Mouse (Mus musculus) brain, adult 2 months (tissue): ENCODE data around the gene Sod3.

Experiments
- DNase-seq: peaks from one replicate; pipeline ENCODE4 v3.0.0; 2011; ENCODE audit warnings: low read depth, low spot score

Gene Sod3

DNA sequence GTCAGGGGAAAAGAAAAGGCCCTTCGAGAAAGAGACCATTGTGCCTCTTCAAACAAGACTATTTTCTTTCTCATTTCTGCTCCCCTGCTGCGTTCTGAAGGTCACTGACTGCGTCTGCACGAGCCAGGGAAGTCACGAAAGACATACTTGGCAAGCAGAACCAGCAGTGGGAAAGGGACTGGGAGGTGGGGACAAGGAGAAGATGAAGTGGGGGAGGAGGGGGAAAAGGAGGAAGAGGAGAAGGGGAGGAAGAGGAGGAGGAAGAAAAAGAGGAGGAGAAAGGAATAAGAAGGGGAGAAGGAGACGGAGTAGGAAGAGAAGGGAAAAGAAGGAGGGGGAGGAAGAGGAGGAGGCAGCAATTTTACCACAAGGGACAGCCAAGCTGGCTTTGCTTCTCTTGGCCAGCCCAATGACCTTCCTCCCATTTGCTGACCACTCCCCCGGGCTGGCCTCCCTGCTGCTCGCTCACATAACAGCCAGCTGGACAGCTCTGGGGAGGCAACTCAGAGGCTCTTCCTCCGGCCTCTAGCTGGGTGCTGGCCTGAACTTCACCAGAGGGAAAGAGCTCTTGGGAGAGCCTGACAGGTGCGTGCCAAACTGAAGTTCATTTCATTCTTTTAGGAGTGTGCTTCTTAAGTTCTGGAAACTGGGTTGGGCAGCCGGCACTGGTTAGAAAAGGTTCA is at the start of gene Sod3:
Gene Sod3 (plus strand): TSS at position 324 of the 683 bp plus-strand sequence.
- DNase-seq: no peak

DNA sequence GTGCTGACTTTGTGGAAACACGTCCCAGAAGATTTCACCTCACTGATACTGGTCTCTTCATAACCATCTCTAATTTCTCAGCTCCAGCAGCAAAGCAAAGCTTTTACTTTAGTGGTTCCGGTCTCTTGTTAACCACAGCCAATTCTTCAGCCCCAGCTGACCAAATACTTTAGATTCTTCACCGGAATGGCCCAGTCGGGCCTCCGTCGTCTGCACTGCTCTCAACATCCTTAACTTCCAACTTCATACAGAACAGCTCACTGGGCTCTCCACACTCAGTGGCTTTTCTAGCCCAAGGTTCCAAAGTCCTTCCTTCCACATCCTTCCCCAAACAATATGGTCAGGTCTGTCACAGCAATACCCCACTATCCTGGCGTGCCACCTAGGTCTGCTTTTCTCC is 46.7 kb upstream of the Sod3 start:
- no peak for DNase-seq

GRCm38 (mm10) chr5:52319499-52319898 is 44.1 kb upstream of the Sod3 start:
- no peak for DNase-seq

DNA sequence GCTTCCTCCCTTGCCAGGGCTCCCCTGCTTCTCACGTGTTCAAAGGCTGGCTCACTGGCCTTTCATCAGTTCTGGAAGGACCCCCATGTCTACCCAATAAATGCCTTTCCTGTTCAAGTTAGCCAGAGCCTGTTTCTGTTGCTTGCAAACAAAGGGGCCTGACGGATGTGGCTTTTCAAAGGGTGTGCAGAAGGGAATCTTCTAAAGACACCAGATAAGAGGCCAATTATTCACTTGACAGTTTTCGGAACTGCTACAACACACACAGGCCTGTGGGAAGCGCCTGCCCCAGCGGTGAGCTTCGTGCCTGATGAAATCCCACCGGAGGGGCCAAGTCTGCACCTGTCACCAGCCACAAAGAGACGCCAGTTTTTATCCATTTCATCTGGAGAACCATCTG is 31.5 kb upstream of the Sod3 start:
- DNase-seq: no peak

GRCm38 (mm10) chr5:52335590-52335989 is 28.0 kb upstream of the Sod3 start:
- no peak for DNase-seq

DNA sequence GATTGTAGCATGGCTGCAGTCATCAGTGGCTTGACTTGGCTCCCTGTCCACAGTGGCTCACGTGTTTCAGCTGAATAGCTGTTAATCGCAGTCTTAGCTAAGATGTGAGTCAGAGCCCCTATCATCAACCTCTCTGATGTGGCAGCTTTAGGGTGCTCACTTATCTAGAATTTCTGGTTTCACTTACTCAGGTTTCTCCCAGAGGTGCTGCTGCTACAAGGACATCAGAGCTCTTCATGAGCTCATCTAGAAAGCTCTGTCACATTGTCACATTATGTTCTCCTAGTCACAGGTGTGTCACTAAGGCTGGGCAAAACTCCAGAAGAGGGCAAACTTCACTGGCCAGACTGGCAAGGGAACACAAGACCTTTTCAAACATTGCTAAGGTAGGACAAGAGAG is 24.5 kb upstream of the Sod3 start:
- no peak for DNase-seq

DNA sequence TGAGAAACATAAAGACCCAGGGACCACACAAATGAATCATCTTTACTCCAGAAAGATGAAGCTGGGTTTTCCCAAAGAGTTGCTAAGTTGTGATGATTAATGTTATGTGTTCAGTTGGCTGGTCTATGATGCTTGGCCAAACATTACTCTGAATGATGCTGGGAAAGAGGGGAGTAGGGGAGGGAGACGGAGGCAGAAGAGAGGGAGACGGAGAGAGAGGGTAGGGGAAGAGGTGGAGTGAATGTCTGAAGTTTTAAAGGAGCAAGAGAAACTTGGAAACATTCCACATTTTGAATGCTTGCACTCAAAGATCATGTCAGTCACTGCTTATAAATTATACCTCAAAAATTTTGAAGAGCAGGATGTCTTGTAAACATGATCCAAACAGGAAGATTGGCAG is 16.7 kb upstream of the Sod3 start:
- DNase-seq: no peak

- no peak for DNase-seq
These were observed 13.1 kb upstream of the Sod3 start for GRCm38 (mm10) chr5:52350451-52350850.

- DNase-seq: no peak
These were observed 12.0 kb upstream of the Sod3 start for GRCm38 (mm10) chr5:52351561-52351960.

DNA sequence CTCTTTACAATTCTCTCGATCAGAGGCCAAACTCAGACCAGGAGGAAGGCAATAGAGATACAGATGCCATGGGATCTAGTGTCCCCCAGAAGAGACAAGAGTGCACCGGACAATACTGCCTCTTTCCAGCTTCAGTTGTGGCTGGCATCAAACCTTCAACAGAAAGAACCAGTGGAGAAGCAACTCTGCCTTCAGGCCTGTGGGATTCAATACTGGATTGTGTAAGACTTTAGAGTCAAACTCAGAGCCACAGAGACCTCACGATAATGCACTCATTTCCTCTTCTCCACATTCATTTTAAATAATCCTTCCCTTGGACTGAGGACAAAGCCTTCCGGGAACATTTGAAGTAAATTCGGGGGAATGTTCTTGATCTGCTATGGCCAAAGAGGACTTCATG is 10.9 kb upstream of the Sod3 start:
- DNase-seq: no peak

GRCm38 (mm10) chr5:52354441-52354840 is 9.2 kb upstream of the Sod3 start:
- no peak for DNase-seq

DNA sequence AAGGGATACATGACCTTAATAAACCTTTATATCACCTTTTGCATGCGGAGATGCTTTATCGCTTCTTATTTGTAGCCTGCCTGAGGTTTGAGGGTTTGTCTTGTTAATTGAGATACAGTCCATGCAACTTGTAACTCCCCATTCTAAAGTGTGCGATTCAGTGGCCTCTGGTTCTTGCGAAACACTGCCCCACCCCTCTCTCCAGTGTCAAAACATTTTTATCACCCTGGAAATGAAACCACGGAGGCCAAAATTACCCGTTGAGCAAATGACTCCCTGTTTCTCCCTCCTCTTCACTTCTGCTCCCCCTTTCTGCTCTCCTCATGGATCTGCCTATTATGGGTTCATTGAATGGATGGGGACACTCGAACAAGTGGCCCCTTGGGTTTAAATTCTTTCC is 8.0 kb upstream of the Sod3 start:
- DNase-seq: no peak

- DNase-seq: no peak
These were observed 6.3 kb upstream of the Sod3 start for GRCm38 (mm10) chr5:52357175-52357754.

GRCm38 (mm10) chr5:52358120-52358519 is 5.5 kb upstream of the Sod3 start:
- no peak for DNase-seq

DNA sequence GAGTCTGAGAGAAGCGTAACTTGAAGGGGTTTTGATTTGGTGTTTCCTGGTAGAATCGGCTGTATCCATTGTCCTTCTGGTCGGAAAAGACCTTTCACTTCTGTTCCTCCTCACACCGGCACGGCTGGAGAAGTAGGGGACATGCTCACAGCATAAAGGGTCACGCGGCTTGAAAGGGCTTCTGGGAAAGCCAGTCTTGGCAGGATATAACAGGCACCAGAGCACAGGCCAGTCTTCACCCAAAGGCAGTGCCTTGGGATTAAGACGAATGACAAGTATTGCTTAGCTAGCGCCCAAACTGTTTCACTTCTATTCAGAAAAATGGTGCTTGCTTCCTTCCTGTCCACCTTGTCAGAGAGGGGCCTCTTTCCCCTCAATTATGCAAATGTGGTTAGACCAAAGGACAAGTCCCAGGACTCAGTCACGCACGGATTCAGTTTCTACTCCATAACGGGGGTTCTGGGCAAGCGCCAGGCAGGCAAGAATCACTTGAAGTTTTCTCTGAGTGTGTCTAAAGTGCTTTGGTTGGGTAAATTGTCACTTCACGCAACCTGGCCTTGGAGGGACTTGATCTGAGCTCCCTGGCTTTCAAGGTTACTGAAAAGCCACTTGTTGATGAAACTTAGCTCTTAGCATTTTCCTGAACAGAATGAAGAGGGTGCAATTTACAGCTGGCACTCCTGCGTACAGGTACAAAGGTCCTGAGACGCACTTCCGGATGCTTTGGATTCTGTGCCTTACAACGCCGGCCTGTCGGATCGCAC is 3.1 kb upstream of the Sod3 start:
- DNase-seq: no peak

DNA sequence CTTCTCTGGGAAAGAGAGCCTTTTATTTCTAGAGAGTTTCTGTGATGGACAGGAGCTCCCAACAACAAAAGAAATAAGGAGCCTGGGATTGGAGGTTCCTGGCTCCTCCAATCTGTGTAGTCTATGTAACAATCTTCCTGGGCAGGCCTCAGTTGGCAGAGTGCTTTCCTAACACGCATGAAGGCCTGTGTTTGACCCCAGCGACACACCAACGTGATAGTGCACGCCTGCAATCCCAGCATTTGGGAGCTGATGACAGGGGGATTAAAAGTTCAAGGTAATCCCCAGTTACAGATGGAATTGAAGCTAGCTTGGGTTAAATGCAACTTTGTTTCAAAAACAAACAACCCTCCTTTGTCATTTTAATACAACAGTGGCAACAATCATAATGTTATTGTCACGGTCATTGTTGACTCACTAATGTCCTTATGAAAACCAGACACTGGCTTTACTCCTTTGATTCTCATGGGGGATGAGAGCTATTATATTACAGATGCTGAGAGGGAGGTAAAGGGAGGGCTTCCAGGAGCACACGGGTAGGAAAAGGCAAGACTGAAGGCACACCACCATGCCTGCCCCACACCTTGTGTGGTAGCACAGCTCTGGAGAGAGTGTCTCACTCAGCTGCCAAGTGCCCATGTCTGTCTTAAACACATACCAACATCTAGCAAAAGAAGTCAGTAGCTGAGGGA is 669 bp upstream of the Sod3 start:
- DNase-seq: no peak

DNA sequence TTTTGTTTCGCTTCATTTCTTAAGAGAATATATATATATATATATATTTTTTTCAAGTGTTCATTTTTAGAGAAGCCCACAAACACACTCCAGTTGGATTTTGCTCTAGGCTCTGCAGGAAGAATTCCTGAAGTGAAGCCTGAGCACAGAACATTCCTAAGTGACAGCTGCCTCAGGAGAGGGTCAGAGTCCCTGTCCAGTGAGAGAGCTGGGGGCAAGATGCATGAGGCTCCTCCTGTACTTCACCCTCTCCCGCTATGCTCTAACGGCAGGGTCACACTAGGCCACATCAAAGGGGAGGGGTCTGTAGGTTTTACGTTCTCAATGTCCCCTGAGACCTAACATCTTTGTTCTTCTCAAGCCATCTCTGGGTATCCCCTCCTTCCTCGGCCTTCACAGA is 930 bp downstream of the Sod3 start:
- DNase-seq: no peak

- peak; percentile 80 for DNase-seq
These were observed 2.3 kb downstream of the Sod3 start for GRCm38 (mm10) chr5:52365930-52366329.

GRCm38 (mm10) chr5:52366661-52367060 is 3.1 kb downstream of the Sod3 start:
- DNase-seq: no peak

GRCm38 (mm10) chr5:52367866-52368840 is 4.6 kb downstream of the Sod3 start:
- no peak for DNase-seq

GRCm38 (mm10) chr5:52370901-52371300 is 7.3 kb downstream of the Sod3 start:
- DNase-seq: peak; percentile 61
